Mouse (Mus musculus): ENCODE results near the gene Galt. TPM values are rescaled to one million over a fixed set of nuclear protein-coding genes. Genes with fewer than 3 reads are reported as not detected.

The Galt gene
- 16.1 TPM for polyA plus RNA-seq (2015; fragmentation: Illumina TruSeq; extraction: RNeasy Lipid Tissue Mini Kit (QIAGEN cat#74804); ENCODE audit: insufficient read depth, low read depth, low replicate concordance)

DNA sequence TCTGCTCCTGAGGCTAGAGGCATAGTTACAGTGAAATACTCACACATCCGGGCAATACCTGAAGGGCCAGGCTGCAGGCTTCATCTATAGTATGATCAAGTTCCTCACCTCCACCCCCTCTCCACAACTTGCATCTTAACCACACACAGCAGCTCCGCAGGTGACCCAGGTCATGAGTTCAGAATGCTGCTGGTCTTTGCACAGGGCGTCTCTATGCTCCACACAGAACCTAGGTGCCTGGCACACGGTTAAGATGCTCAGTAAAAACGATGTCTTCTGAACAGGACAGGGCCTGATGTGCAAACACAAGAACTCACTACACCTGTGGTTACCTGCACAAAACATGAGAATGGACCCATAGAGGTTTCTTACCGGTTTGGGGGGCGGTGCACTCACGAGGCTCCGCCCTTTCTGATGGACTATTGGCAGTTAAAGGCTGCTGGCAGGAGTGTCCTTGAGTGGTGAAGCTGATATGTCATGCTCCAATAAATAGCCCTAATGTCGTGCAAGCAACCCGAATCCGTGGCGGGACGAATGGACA lies at the start of gene Galt:
Gene Galt (plus strand): TSS at position 432 of the 541 bp plus-strand sequence.

DNA sequence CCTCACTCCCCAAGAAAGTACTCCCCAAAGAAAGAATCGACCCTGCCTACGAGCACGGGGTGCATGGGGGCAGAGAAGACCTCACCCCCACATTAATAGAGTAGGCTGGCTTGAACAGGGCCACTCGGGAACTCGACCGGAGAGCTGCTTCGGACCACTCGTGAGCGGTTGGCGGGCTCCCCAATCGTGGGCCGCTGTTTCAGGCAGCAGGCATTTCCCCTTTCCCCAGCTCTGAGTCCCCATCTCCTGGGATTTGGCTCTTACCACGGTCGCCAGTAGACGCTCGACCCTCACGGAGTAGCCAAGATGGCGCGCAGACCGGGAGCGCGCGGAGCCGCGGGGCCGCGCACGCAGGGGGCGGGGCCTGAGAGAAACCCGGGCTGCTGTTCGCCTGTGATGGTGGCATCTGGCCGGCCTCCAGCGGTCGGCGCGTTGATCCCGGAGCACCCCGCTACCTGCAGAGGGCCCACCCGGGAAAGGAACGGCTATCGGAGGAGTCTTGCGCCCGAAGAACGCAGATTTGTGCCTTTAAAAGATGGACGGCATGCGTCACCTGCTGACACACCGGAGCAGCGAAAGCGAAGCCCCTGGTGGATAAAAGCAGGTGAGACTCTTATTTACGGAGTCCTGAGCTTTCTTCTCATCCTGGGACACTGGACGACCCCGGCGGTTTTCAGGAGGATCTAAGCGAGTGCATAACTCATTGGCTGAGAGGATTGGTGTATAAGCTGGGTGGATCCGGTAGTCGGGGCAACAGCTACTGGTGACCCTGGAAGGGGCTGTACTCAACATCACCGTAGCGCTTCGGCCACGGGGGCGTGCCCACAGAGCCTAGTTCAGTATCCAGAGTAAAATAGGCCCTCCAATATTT lies 41.6 kb upstream of the Galt start, which contains the start of gene Rpp25l:
Gene Rpp25l (minus strand): TSS at position 338 of the 871 bp plus-strand sequence.

GRCm38 (mm10) chr4:41722918-41723351 lies 32.1 kb upstream of the Galt start, which contains the start of gene Dctn3:
Dctn3 (minus strand) TSS chr4:41723170.

DNA sequence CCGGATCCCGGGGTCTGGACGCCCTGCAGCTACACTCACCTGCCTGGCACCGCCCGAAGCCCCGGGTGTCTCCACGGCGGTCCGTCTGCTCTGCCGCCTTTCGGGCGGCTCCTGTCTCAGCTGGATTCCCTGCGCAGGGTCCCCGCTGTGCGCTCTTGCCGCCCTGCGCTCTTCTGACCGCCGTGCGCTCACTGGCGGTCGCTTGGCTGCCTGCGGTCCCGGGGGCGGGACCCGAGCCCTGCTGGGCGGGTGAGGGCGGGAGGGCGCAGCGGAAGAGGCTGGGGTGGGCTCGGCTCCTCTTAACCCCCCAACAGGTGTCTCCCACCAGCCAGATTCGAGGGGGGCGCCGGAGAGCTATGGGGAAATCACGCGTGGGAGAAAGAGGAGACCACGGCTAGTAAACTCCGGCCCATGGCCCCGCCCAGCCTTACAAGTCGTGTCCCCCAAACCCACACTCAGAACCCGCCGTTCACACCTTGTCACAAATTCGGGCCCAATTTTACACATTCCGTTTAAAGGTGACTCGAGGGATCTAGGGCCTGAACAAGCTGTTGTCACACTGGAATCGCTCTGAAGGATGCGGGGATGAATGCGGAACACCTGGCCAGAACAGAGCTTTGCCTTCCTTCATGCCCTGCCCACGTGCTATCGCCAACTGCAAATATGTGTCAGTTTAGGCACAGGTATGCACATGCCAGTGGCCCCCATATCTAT lies 23.8 kb upstream of the Galt start, which contains the start of gene Arid3c:
Gene Arid3c (minus strand): TSS at position 91 of the 714 bp plus-strand sequence.

GRCm38 (mm10) chr4:41755338-41756305 lies 594 bp downstream of the Galt start, which contains the start of gene Sigmar1:
Sigmar1 (minus strand) TSS chr4:41756157.

GRCm38 (mm10) chr4:41774002-41774401 lies 19.0 kb downstream of the Galt start, which contains the start of gene Ccl27a:
Ccl27a (minus strand) TSS chr4:41774247.

Other genes with a start within 250 kb of the Galt start
- gene 1110017D15Rik, start 237.9 kb upstream of the Galt start, polyA plus RNA-seq (2015; fragmentation: Illumina TruSeq; extraction: RNeasy Lipid Tissue Mini Kit (QIAGEN cat#74804); ENCODE audit: insufficient read depth, low read depth, low replicate concordance): not detected
- 8.8 TPM for gene Fam219a, start 185.7 kb upstream of the Galt start, polyA plus RNA-seq (2015; fragmentation: Illumina TruSeq; extraction: RNeasy Lipid Tissue Mini Kit (QIAGEN cat#74804); ENCODE audit: insufficient read depth, low read depth, low replicate concordance)
- 0.72 TPM for gene Dnaic1, start 185.5 kb upstream of the Galt start, polyA plus RNA-seq (2015; fragmentation: Illumina TruSeq; extraction: RNeasy Lipid Tissue Mini Kit (QIAGEN cat#74804); ENCODE audit: insufficient read depth, low read depth, low replicate concordance)
- gene Enho, start 114.9 kb upstream of the Galt start, polyA plus RNA-seq (2015; fragmentation: Illumina TruSeq; extraction: RNeasy Lipid Tissue Mini Kit (QIAGEN cat#74804); ENCODE audit: insufficient read depth, low read depth, low replicate concordance): 5.9 TPM
- gene Cntfr, start 58.1 kb upstream of the Galt start, polyA plus RNA-seq (2015; fragmentation: Illumina TruSeq; extraction: RNeasy Lipid Tissue Mini Kit (QIAGEN cat#74804); ENCODE audit: insufficient read depth, low read depth, low replicate concordance): 2.7 TPM
- gene Il11ra1, start 55.2 kb upstream of the Galt start, polyA plus RNA-seq (2015; fragmentation: Illumina TruSeq; extraction: RNeasy Lipid Tissue Mini Kit (QIAGEN cat#74804); ENCODE audit: insufficient read depth, low read depth, low replicate concordance): 70.9 TPM
- gene Rpp25l, start 41.7 kb upstream of the Galt start, polyA plus RNA-seq (2015; fragmentation: Illumina TruSeq; extraction: RNeasy Lipid Tissue Mini Kit (QIAGEN cat#74804); ENCODE audit: insufficient read depth, low read depth, low replicate concordance): 14.3 TPM
- 13.2 TPM for gene Dctn3, start 32.1 kb upstream of the Galt start, polyA plus RNA-seq (2015; fragmentation: Illumina TruSeq; extraction: RNeasy Lipid Tissue Mini Kit (QIAGEN cat#74804); ENCODE audit: insufficient read depth, low read depth, low replicate concordance)
- not detected for gene Arid3c, start 24.1 kb upstream of the Galt start, polyA plus RNA-seq (2015; fragmentation: Illumina TruSeq; extraction: RNeasy Lipid Tissue Mini Kit (QIAGEN cat#74804); ENCODE audit: insufficient read depth, low read depth, low replicate concordance)
- 12.5 TPM for gene Sigmar1, start 929 bp downstream of the Galt start, polyA plus RNA-seq (2015; fragmentation: Illumina TruSeq; extraction: RNeasy Lipid Tissue Mini Kit (QIAGEN cat#74804); ENCODE audit: insufficient read depth, low read depth, low replicate concordance)
- 9.6 TPM for gene Ccl27a, start 19.0 kb downstream of the Galt start, polyA plus RNA-seq (2015; fragmentation: Illumina TruSeq; extraction: RNeasy Lipid Tissue Mini Kit (QIAGEN cat#74804); ENCODE audit: insufficient read depth, low read depth, low replicate concordance)
- gene Gm21541, start 148.4 kb downstream of the Galt start, polyA plus RNA-seq (2015; fragmentation: Illumina TruSeq; extraction: RNeasy Lipid Tissue Mini Kit (QIAGEN cat#74804); ENCODE audit: insufficient read depth, low read depth, low replicate concordance): not detected
- gene Gm20878, start 186.3 kb downstream of the Galt start, polyA plus RNA-seq (2015; fragmentation: Illumina TruSeq; extraction: RNeasy Lipid Tissue Mini Kit (QIAGEN cat#74804); ENCODE audit: insufficient read depth, low read depth, low replicate concordance): not detected
- gene Fam205a4, start 210.8 kb downstream of the Galt start, polyA plus RNA-seq (2015; fragmentation: Illumina TruSeq; extraction: RNeasy Lipid Tissue Mini Kit (QIAGEN cat#74804); ENCODE audit: insufficient read depth, low read depth, low replicate concordance): 0.24 TPM

Data from pancreas, adult 10 weeks (tissue).